Mouse (Mus musculus) CH12.LX (cell line): ENCODE results near the gene Bco1. TPM values are rescaled to one million over a fixed set of nuclear protein-coding genes. Genes with fewer than 3 reads are reported as not detected.

Source experiments
- DNase-seq: peaks from one replicate; pipeline ENCODE4 v3.0.0-alpha.2; 2013; ENCODE audit errors: extremely low read depth
- H3K27ac ChIP-seq: 2 replicates; pipeline ENCODE4 v1.5.1; 2012; ENCODE audit warnings: low read depth, mild to moderate bottlenecking, control low read depth, moderate library complexity; ENCODE audit not compliant: insufficient read depth
- H3K27me3 ChIP-seq: replicated peaks from 2 replicates; pipeline ENCODE3; 2012; ENCODE audit warnings: inconsistent platforms
- H3K36me3 ChIP-seq, 2 experiments: replicated peaks in 1 of 2; 2 replicates each; pipeline versions ENCODE3 to v1.6.1; 2012; ENCODE audit warnings: inconsistent platforms in 1 of 2, low read length in 1 of 2, mild to moderate bottlenecking in 1 of 2, mixed read lengths in 1 of 2, moderate library complexity in 1 of 2; ENCODE audit not compliant: control insufficient read depth in 1 of 2, insufficient read depth in 1 of 2
- H3K4me1 ChIP-seq, 2 experiments: 2 replicates each; pipeline ENCODE4 v1.6.1; 2012; ENCODE audit warnings: inconsistent platforms in 1 of 2, moderate library complexity in 1 of 2; ENCODE audit not compliant: insufficient read depth in 2 of 2, control insufficient read depth in 1 of 2
- H3K4me2 ChIP-seq: 2 replicates; pipeline ENCODE4 v1.6.1; 2012; ENCODE audit warnings: low read depth, mild to moderate bottlenecking, control low read depth; ENCODE audit not compliant: poor library complexity, insufficient read depth, severe bottlenecking
- H3K4me3 ChIP-seq, 3 experiments: fragments of 150-350 bp in 1 of 3; sonication (generic) in 1 of 3; replicated peaks in 1 of 3; 2 replicates each; pipeline versions ENCODE3 to v1.5.1; 2011 to 2012; ENCODE audit warnings: low read depth in 2 of 3, low read length in 2 of 3, mild to moderate bottlenecking in 2 of 3, moderate library complexity in 2 of 3, control low read depth in 1 of 3, improper control_type of control experiment in 1 of 3, inconsistent platforms in 1 of 3, mixed read lengths in 1 of 3; ENCODE audit not compliant: poor library complexity in 1 of 3
- H3K79me2 ChIP-seq: replicated peaks from 2 replicates; pipeline ENCODE4 v1.6.1; 2012; ENCODE audit warnings: mild to moderate bottlenecking, moderate library complexity; ENCODE audit not compliant: control insufficient read depth, poor library complexity, insufficient read depth, severe bottlenecking; ENCODE audit errors: extremely low read depth
- H3K9ac ChIP-seq: 2 replicates; pipeline ENCODE4 v1.6.1; 2012; ENCODE audit warnings: low read depth, mild to moderate bottlenecking, control low read depth, moderate library complexity; ENCODE audit not compliant: insufficient read depth
- H3K9me3 ChIP-seq: replicated peaks from 2 replicates; pipeline ENCODE3; 2012; ENCODE audit warnings: low read length, inconsistent platforms, mixed read lengths
- BHLHE40 ChIP-seq: IDR thresholded peaks from 2 replicates; pipeline ENCODE4 v1.6.1; 2011; ENCODE audit warnings: mild to moderate bottlenecking, low read depth, low read length, improper control_type of control experiment
- CTCF ChIP-seq, 2 experiments: IDR thresholded peaks in 1 of 2; conservative IDR thresholded peaks in 1 of 2; 2 replicates each; pipeline ENCODE4 v1.5.1; 2011 to 2012; ENCODE audit warnings: low read depth in 2 of 2, low read length in 2 of 2, improper control_type of control experiment in 1 of 2, inconsistent platforms in 1 of 2, mild to moderate bottlenecking in 1 of 2, moderate library complexity in 1 of 2
- ELF1 ChIP-seq: IDR thresholded peaks from 2 replicates; pipeline ENCODE4 v1.6.1; 2014; ENCODE audit warnings: low read depth, mild to moderate bottlenecking, inconsistent platforms, low read length, improper control_type of control experiment
- EP300 ChIP-seq: IDR thresholded peaks from 2 replicates; pipeline ENCODE4 v1.6.1; 2011; ENCODE audit warnings: low read length, improper control_type of control experiment
- GABPA ChIP-seq: IDR thresholded peaks from 2 replicates; pipeline ENCODE4 v1.6.1; 2012; ENCODE audit warnings: low read depth, low read length, improper control_type of control experiment, inconsistent platforms; ENCODE audit not compliant: insufficient replicate concordance
- IRF4 ChIP-seq: IDR thresholded peaks from 2 replicates; pipeline ENCODE4 v1.6.1; 2014; ENCODE audit warnings: low read depth, mild to moderate bottlenecking, inconsistent platforms, low read length, improper control_type of control experiment
- JUN ChIP-seq: IDR thresholded peaks from 2 replicates; pipeline ENCODE4 v1.6.1; 2011; ENCODE audit warnings: low read depth, mild to moderate bottlenecking, low read length, improper control_type of control experiment, moderate library complexity; ENCODE audit not compliant: insufficient read depth
- MAFK ChIP-seq: IDR thresholded peaks from 2 replicates; pipeline ENCODE4 v1.6.1; 2011; ENCODE audit warnings: low read length, improper control_type of control experiment; ENCODE audit not compliant: insufficient replicate concordance
- MAZ ChIP-seq: IDR thresholded peaks from 2 replicates; pipeline ENCODE4 v1.6.1; 2012; ENCODE audit warnings: low read depth, mild to moderate bottlenecking, inconsistent platforms, low read length, improper control_type of control experiment, moderate library complexity
- MXI1 ChIP-seq: IDR thresholded peaks from 2 replicates; pipeline ENCODE4 v1.6.1; 2011; ENCODE audit warnings: mild to moderate bottlenecking, low read depth, low read length, improper control_type of control experiment
- MYC ChIP-seq: IDR thresholded peaks from 2 replicates; pipeline ENCODE4 v1.6.1; 2011; ENCODE audit warnings: low read depth, mild to moderate bottlenecking, improper control_type of control experiment, low read length
- NRF1 ChIP-seq: IDR thresholded peaks from 2 replicates; pipeline ENCODE4 v1.6.1; 2014; ENCODE audit warnings: low read depth, mild to moderate bottlenecking, inconsistent platforms, low read length, improper control_type of control experiment, moderate library complexity
- PAX5 ChIP-seq: IDR thresholded peaks from 2 replicates; pipeline ENCODE4 v1.6.1; 2012; ENCODE audit warnings: low read length, inconsistent platforms, mixed read lengths
- RAD21 ChIP-seq: IDR thresholded peaks from 2 replicates; pipeline ENCODE4 v1.6.1; 2011; ENCODE audit warnings: low read depth, mild to moderate bottlenecking, low read length, improper control_type of control experiment, moderate library complexity
- RCOR1 ChIP-seq: conservative IDR thresholded peaks from 2 replicates; pipeline ENCODE4 v1.6.1; 2012; ENCODE audit warnings: low read depth, mild to moderate bottlenecking, inconsistent platforms, low read length, improper control_type of control experiment
- SMC3 ChIP-seq: IDR thresholded peaks from 2 replicates; pipeline ENCODE4 v1.6.1; 2011; ENCODE audit warnings: low read depth, low read length, improper control_type of control experiment
- TBP ChIP-seq: conservative IDR thresholded peaks from 2 replicates; pipeline ENCODE4 v1.6.1; 2011; ENCODE audit warnings: low read depth, low read length, improper control_type of control experiment
- TCF12 ChIP-seq: IDR thresholded peaks from 2 replicates; pipeline ENCODE4 v1.6.1; 2014; ENCODE audit warnings: low read depth, mild to moderate bottlenecking, inconsistent platforms, low read length, improper control_type of control experiment
- USF2 ChIP-seq: conservative IDR thresholded peaks from 2 replicates; pipeline ENCODE4 v1.6.1; 2011; ENCODE audit warnings: low read depth, low read length, improper control_type of control experiment
- ZKSCAN1 ChIP-seq: IDR thresholded peaks from 2 replicates; pipeline ENCODE4 v1.6.1; 2012; ENCODE audit warnings: low read depth, inconsistent platforms, low read length, improper control_type of control experiment, borderline replicate concordance
- ZNF384 ChIP-seq: IDR thresholded peaks from 2 replicates; pipeline ENCODE4 v1.6.1; 2012; ENCODE audit warnings: low read depth, low read length, improper control_type of control experiment, inconsistent platforms
- dilution Hi-C: fragments of 300-500 bp; cut with MboI; formaldehyde crosslinking; loops from 2 replicates; pipeline ENCODE4 v1.14.3; 2020; ENCODE audit warnings: low sequenced_read_pairs; ENCODE audit not compliant: extremely low pct_unique_long_range_greater_than_20kb, extremely low pct_ligation_motif_present
- in situ Hi-C: fragments of 300-500 bp; cut with MboI; formaldehyde crosslinking; loops from 3 replicates; pipeline ENCODE4 v1.14.3; 2019; ENCODE audit warnings: low sequenced_read_pairs, low pct_ligation_motif_present, low pct_unique_long_range_greater_than_20kb, mixed read lengths
- polyA plus RNA-seq: library from polyadenylated mRNA; unstranded; fragments of >175 nt; gene quantifications from 2 replicates; pipeline ENCODE4 v1.2.1, GENCODE M21; 2012; ENCODE audit warnings: low read depth; ENCODE audit not compliant: insufficient read length
- total RNA-seq, 2 experiments: library from RNA; depleted of rRNA; stranded (reverse); fragments of 300-350 nt in 1 of 2; fragments of >200 nt in 1 of 2; gene quantifications; 2 replicates each; pipeline ENCODE4 v1.2.3; 2012 to 2014

The Bco1 gene
- total and polyA plus RNA-seq, 3 experiments = not detected

DNA sequence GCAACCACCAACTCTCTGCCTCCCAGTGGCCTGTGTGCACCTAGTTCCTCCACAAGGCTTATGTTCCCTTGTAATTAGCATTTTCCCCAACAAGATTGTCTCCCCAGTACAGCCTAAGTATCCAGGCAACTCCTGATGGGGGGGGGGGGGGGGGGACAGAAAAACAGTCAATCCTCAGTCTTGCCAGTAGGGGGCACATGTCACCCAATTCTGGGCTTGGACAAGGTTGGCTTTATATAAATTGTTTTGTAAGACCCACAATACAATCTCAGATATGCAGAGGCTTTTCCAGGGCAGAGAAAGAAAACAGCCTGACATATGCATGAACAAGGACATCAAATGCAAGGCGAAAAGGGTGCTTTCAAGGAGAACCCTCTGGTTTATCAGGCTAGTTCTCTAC lies 25.9 kb upstream of the Bco1 start:
- in situ Hi-C loops = no loop called here
- TF ChIP-seq MAZ (0 out of 2 replicates have a peak, but pooled peaks have one; percentile 49), RAD21 (peak; percentile 63), CTCF (conservative IDR thresholded peaks at IDR 0.05 in 1 of 2, IDR thresholded peaks at IDR 0.05 in 1 of 2; ENCODE audit: low read depth in 2 of 2, low read length in 2 of 2) (peak; percentile 49 to 67), IRF4 (no peak), ZNF384 (no peak), SMC3 (peak; percentile 46)
- Histone ChIP-seq H3K9me3 (no peaks in the 10 kb centered on the region), H3K36me3 (no peaks in the 10 kb centered on the region), H3K27ac (no peak overlapping the region), H3K4me2 (no peak overlapping the region), H3K4me1 (peaks cover 0 to 8% of the 10 kb centered on the region in 2 experiments; a peak in 1 of 4 replicates), H3K9ac (no peak overlapping the region), H3K79me2 (no peaks in the 10 kb centered on the region), H3K27me3 (peaks cover 19% of the 10 kb centered on the region), H3K4me3 (no peak overlapping the region)
- DNase-seq = peak; percentile 23
- dilution Hi-C loops = no loop called here

GRCm38 (mm10) chr8:117074350-117075182 lies 21.1 kb upstream of the Bco1 start:
- Histone ChIP-seq H3K4me2 (no peak overlapping the region), H3K79me2 (no peaks in the 10 kb centered on the region), H3K36me3 (no peaks in the 10 kb centered on the region)
- dilution Hi-C loops = no loop called here
- TF ChIP-seq BHLHE40 (no peak), MXI1 (no peak), ZNF384 (no peak), GABPA (no peak), NRF1 (no peak), TBP (no peak), ZKSCAN1 (no peak), ELF1 (no peak), RCOR1 (no peak), EP300 (no peak), MAFK (no peak), MYC (no peak), TCF12 (no peak), JUN (no peak), PAX5 (no peak), USF2 (no peak)
- TF ChIP-seq, all 38 proteins: peak for 0
- no peaks in the 10 kb centered on the region for H3K9me3 ChIP-seq
- H3K27me3 ChIP-seq = peaks cover 35% of the 10 kb centered on the region
- no peak overlapping the region for H3K9ac ChIP-seq
- H3K4me3 ChIP-seq = no peak overlapping the region
- no peak for DNase-seq
- H3K27ac ChIP-seq = no peak overlapping the region
- in situ Hi-C loops = no loop called here
- H3K4me1 ChIP-seq = peaks cover 0 to 5% of the 10 kb centered on the region in 2 experiments; a peak in 1 of 4 replicates
